Mouse (Mus musculus): ENCODE data around the gene Ppip5k2. TPM values are rescaled to one million over a fixed set of nuclear protein-coding genes. Genes with fewer than 3 reads are reported as not detected.
A peak's percentile ranks its signal among the peaks of the same experiment; 100 is the strongest.

The Ppip5k2 gene
- 89.2 and 97.7 TPM in 2 replicates for polyA plus RNA-seq (2014; fragmentation: Nextera tagmentation; extraction: Ambion mirVana)

- Histone ChIP-seq H3K9ac (replicated peaks; ENCODE audit: low read depth, low read length) (peak within 1 kb of the TSS; percentile 91), H3K4me3 (ENCODE audit: low read depth, low read length) (peak within 1 kb of the TSS; percentile 94), H3K4me2 (ENCODE audit: low read depth, low read length) (peak within 1 kb of the TSS; percentile 63), H3K4me1 (ENCODE audit: control insufficient read depth, insufficient read depth, low read length) (peaks cover 19% of the 10 kb centered on the region), H3K9me3 (ENCODE audit: control insufficient read depth, low read length) (no peaks in the 10 kb centered on the region), H3K27me3 (ENCODE audit: control insufficient read depth, insufficient read depth, low read length) (peaks cover 3% of the 10 kb centered on the region; the same call in 1 of the 2 replicates), H3K27ac (ENCODE audit: low read depth, low read length) (peak within 1 kb of the TSS; percentile 90), H3K36me3 (ENCODE audit: control insufficient read depth, insufficient read depth, low read length) (no peaks in the 10 kb centered on the region)
- WGBS = under 1% methylated on average over 65 of the region's 66 CpGs
- ATAC-seq (ENCODE audit: low read depth) = peak; percentile 99
These were observed at the start of gene Ppip5k2, which contains the start of gene Gin1 for GRCm38 (mm10) chr1:97769904-97770753. Gene Ppip5k2 (minus strand): TSS chr1:97770411. Gene Gin1 (plus strand): TSS chr1:97770172.

GRCm38 (mm10) chr1:97809255-97809912 is 39.2 kb upstream of the Ppip5k2 start:
- Histone ChIP-seq H3K27ac (ENCODE audit: low read depth, low read length) (no peak overlapping the region), H3K9ac (replicated peaks; ENCODE audit: low read depth, low read length) (no peak overlapping the region), H3K4me2 (ENCODE audit: low read depth, low read length) (no peak overlapping the region), H3K4me1 (ENCODE audit: control insufficient read depth, insufficient read depth, low read length) (no peaks in the 10 kb centered on the region), H3K9me3 (ENCODE audit: control insufficient read depth, low read length) (no peaks in the 10 kb centered on the region), H3K27me3 (ENCODE audit: control insufficient read depth, insufficient read depth, low read length) (no peaks in the 10 kb centered on the region), H3K36me3 (ENCODE audit: control insufficient read depth, insufficient read depth, low read length) (no peaks in the 10 kb centered on the region), H3K4me3 (ENCODE audit: low read depth, low read length) (no peak overlapping the region)
- WGBS = 37% methylated on average over 2 of the region's 2 CpGs
- ATAC-seq (ENCODE audit: low read depth) = 0 out of 2 replicates have a peak, but pooled peaks have one; percentile 31

GRCm38 (mm10) chr1:97804520-97804919 is 34.3 kb upstream of the Ppip5k2 start:
- Histone ChIP-seq H3K4me1 (ENCODE audit: control insufficient read depth, insufficient read depth, low read length) (no peaks in the 10 kb centered on the region), H3K9ac (replicated peaks; ENCODE audit: low read depth, low read length) (no peak overlapping the region), H3K27me3 (ENCODE audit: control insufficient read depth, insufficient read depth, low read length) (no peaks in the 10 kb centered on the region), H3K4me2 (ENCODE audit: low read depth, low read length) (no peak overlapping the region), H3K27ac (ENCODE audit: low read depth, low read length) (no peak overlapping the region), H3K9me3 (ENCODE audit: control insufficient read depth, low read length) (no peaks in the 10 kb centered on the region), H3K36me3 (ENCODE audit: control insufficient read depth, insufficient read depth, low read length) (no peaks in the 10 kb centered on the region), H3K4me3 (ENCODE audit: low read depth, low read length) (no peak overlapping the region)
- no peak for ATAC-seq (ENCODE audit: low read depth)

GRCm38 (mm10) chr1:97802207-97802902 is 32.1 kb upstream of the Ppip5k2 start:
- Histone ChIP-seq H3K4me3 (ENCODE audit: low read depth, low read length) (no peak overlapping the region), H3K9ac (replicated peaks; ENCODE audit: low read depth, low read length) (no peak overlapping the region), H3K4me2 (ENCODE audit: low read depth, low read length) (no peak overlapping the region), H3K9me3 (ENCODE audit: control insufficient read depth, low read length) (no peaks in the 10 kb centered on the region), H3K27me3 (ENCODE audit: control insufficient read depth, insufficient read depth, low read length) (no peaks in the 10 kb centered on the region), H3K27ac (ENCODE audit: low read depth, low read length) (no peak overlapping the region), H3K36me3 (ENCODE audit: control insufficient read depth, insufficient read depth, low read length) (no peaks in the 10 kb centered on the region), H3K4me1 (ENCODE audit: control insufficient read depth, insufficient read depth, low read length) (no peaks in the 10 kb centered on the region)
- 54% methylated on average over 4 of the region's 4 CpGs for WGBS
- ATAC-seq (ENCODE audit: low read depth) = no peak; the same call in 1 of the 2 replicates

- no peak for ATAC-seq (ENCODE audit: low read depth)
- 87% methylated on average over 9 of the region's 9 CpGs for WGBS
- H3K36me3 ChIP-seq (ENCODE audit: control insufficient read depth, insufficient read depth, low read length) = no peaks in the 10 kb centered on the region
- no peak overlapping the region for H3K4me3 ChIP-seq (ENCODE audit: low read depth, low read length)
- no peaks in the 10 kb centered on the region for H3K27me3 ChIP-seq (ENCODE audit: control insufficient read depth, insufficient read depth, low read length)
- H3K9ac ChIP-seq (replicated peaks; ENCODE audit: low read depth, low read length) = no peak overlapping the region
- H3K4me2 ChIP-seq (ENCODE audit: low read depth, low read length) = no peak overlapping the region
- no peak overlapping the region for H3K27ac ChIP-seq (ENCODE audit: low read depth, low read length)
- H3K9me3 ChIP-seq (ENCODE audit: control insufficient read depth, low read length) = no peaks in the 10 kb centered on the region
- no peaks in the 10 kb centered on the region for H3K4me1 ChIP-seq (ENCODE audit: control insufficient read depth, insufficient read depth, low read length)
These were observed 25.7 kb upstream of the Ppip5k2 start for GRCm38 (mm10) chr1:97795936-97796335.

- H3K36me3 ChIP-seq (ENCODE audit: control insufficient read depth, insufficient read depth, low read length) = no peaks in the 10 kb centered on the region
- no peak overlapping the region for H3K27ac ChIP-seq (ENCODE audit: low read depth, low read length)
- WGBS = 89% methylated on average over 3 of the region's 3 CpGs
- H3K9me3 ChIP-seq (ENCODE audit: control insufficient read depth, low read length) = no peaks in the 10 kb centered on the region
- H3K9ac ChIP-seq (replicated peaks; ENCODE audit: low read depth, low read length) = no peak overlapping the region
- no peaks in the 10 kb centered on the region for H3K27me3 ChIP-seq (ENCODE audit: control insufficient read depth, insufficient read depth, low read length)
- H3K4me2 ChIP-seq (ENCODE audit: low read depth, low read length) = no peak overlapping the region
- H3K4me1 ChIP-seq (ENCODE audit: control insufficient read depth, insufficient read depth, low read length) = no peaks in the 10 kb centered on the region
- no peak for ATAC-seq (ENCODE audit: low read depth)
- H3K4me3 ChIP-seq (ENCODE audit: low read depth, low read length) = no peak overlapping the region
These were observed 23.9 kb upstream of the Ppip5k2 start for GRCm38 (mm10) chr1:97794110-97794509.

- Histone ChIP-seq H3K4me2 (ENCODE audit: low read depth, low read length) (no peak overlapping the region), H3K9ac (replicated peaks; ENCODE audit: low read depth, low read length) (no peak overlapping the region), H3K27ac (ENCODE audit: low read depth, low read length) (no peak overlapping the region), H3K4me1 (ENCODE audit: control insufficient read depth, insufficient read depth, low read length) (no peaks in the 10 kb centered on the region), H3K4me3 (ENCODE audit: low read depth, low read length) (no peak overlapping the region), H3K27me3 (ENCODE audit: control insufficient read depth, insufficient read depth, low read length) (no peaks in the 10 kb centered on the region), H3K9me3 (ENCODE audit: control insufficient read depth, low read length) (no peaks in the 10 kb centered on the region), H3K36me3 (ENCODE audit: control insufficient read depth, insufficient read depth, low read length) (no peaks in the 10 kb centered on the region)
- WGBS = 90% methylated on average over 2 of the region's 2 CpGs
- no peak for ATAC-seq (ENCODE audit: low read depth)
These were observed 18.3 kb upstream of the Ppip5k2 start for GRCm38 (mm10) chr1:97788490-97788889.

GRCm38 (mm10) chr1:97787674-97788073 is 17.5 kb upstream of the Ppip5k2 start:
- no peak for ATAC-seq (ENCODE audit: low read depth)
- Histone ChIP-seq H3K36me3 (ENCODE audit: control insufficient read depth, insufficient read depth, low read length) (no peaks in the 10 kb centered on the region), H3K4me3 (ENCODE audit: low read depth, low read length) (no peak overlapping the region), H3K9ac (replicated peaks; ENCODE audit: low read depth, low read length) (no peak overlapping the region), H3K4me1 (ENCODE audit: control insufficient read depth, insufficient read depth, low read length) (no peaks in the 10 kb centered on the region), H3K9me3 (ENCODE audit: control insufficient read depth, low read length) (no peaks in the 10 kb centered on the region), H3K4me2 (ENCODE audit: low read depth, low read length) (no peak overlapping the region), H3K27me3 (ENCODE audit: control insufficient read depth, insufficient read depth, low read length) (no peaks in the 10 kb centered on the region), H3K27ac (ENCODE audit: low read depth, low read length) (no peak overlapping the region)
- WGBS = 90% methylated on average over 3 of the region's 3 CpGs

Data from neural tube, embryonic 14.5 days (tissue).